ENCODE assay signal across 19 mouse cellular contexts in genomic region chr16:52431590-52431989, GRCm38 (mm10).
"Had no signal": no experiment of that assay in that cellular context is flagged by ENCODE, and none has a peak within 500 bp of the region (broad histone marks: within the 10 kb centered on the region; RNA-seq: fewer than 3 reads in every experiment).

No protein-coding gene starts in this region.

- H3K27ac ChIP-seq: limb, embryonic 10.5 days; limb, embryonic 13.5 days; liver, embryonic 13.5 days had no signal

- H3K9me3 ChIP-seq: limb, embryonic 10.5 days; limb, embryonic 13.5 days; liver, embryonic 13.5 days had no signal

- H3K4me3 ChIP-seq: limb, embryonic 10.5 days; limb, embryonic 13.5 days; liver, embryonic 13.5 days had no signal

- H3K27me3 ChIP-seq: limb, embryonic 13.5 days; liver, embryonic 13.5 days had no signal

- H3K4me1 ChIP-seq: limb, embryonic 10.5 days; liver, embryonic 13.5 days had no signal

- H3K9ac ChIP-seq: limb, embryonic 13.5 days; liver, embryonic 13.5 days had no signal

- DNase-seq: kidney, adult 18-20 months; kidney, adult 9 months; kidney, postnatal 14 days; kidney, postnatal 4 days; liver; liver, embryonic 13.5 days; lung, adult 2 months; lung, postnatal 14 days; lung, postnatal 4 days; midbrain, embryonic 14.5 days; right cerebral cortex, adult 18-20 months; right cerebral cortex, postnatal 25 days; spleen, adult 18-20 months; thymus, adult 18-20 months; thymus, postnatal 14 days; thymus, postnatal 4 days had no signal

- H3K4me2 ChIP-seq: limb, embryonic 13.5 days; liver, embryonic 13.5 days; midbrain, embryonic 11.5 days had no signal

- H3K36me3 ChIP-seq: limb, embryonic 10.5 days; limb, embryonic 13.5 days; liver, embryonic 13.5 days had no signal
